Mouse (Mus musculus) intestine, postnatal 0 days (tissue): ENCODE results near the gene Golga5. TPM values are rescaled to one million over a fixed set of nuclear protein-coding genes. Genes with fewer than 3 reads are reported as not detected.

Source experiments
- ATAC-seq: fragments of 200-750 bp; cut with Nextera tagmentation; 2 replicates; pipeline ENCODE4 v1.8.0; 2017; ENCODE audit warnings: mild to moderate bottlenecking, moderate TSS enrichment, moderate library complexity
- H3K27ac ChIP-seq: fragments of 300-500 bp; sonication (generic); 2 replicates; pipeline ENCODE4 v1.5.1; 2014; ENCODE audit warnings: mild to moderate bottlenecking, low read depth, low read length, moderate library complexity
- H3K27me3 ChIP-seq: fragments of 300-500 bp; sonication (generic); replicated peaks from 2 replicates; pipeline ENCODE4 v1.6.1; 2014; ENCODE audit warnings: low read length, mixed read lengths; ENCODE audit not compliant: control insufficient read depth, insufficient read depth
- H3K36me3 ChIP-seq: fragments of 300-500 bp; sonication (generic); 2 replicates; pipeline ENCODE4 v1.6.1; 2014; ENCODE audit warnings: mild to moderate bottlenecking, moderate library complexity; ENCODE audit not compliant: control insufficient read depth, insufficient read depth
- H3K4me1 ChIP-seq: fragments of 300-500 bp; sonication (generic); replicated peaks from 2 replicates; pipeline ENCODE4 v1.6.1; 2014; ENCODE audit warnings: antibody characterized with exemption, low read length, mixed read lengths; ENCODE audit not compliant: control insufficient read depth, insufficient read depth
- H3K4me2 ChIP-seq: fragments of 300-500 bp; sonication (generic); replicated peaks from 2 replicates; pipeline ENCODE4 v1.6.1; 2014; ENCODE audit warnings: low read depth, mild to moderate bottlenecking, moderate library complexity
- H3K4me3 ChIP-seq: fragments of 300-500 bp; sonication (generic); 2 replicates; pipeline ENCODE4 v1.5.1; 2014; ENCODE audit warnings: low read depth, low read length
- H3K9ac ChIP-seq: fragments of 300-500 bp; sonication (generic); 2 replicates; pipeline ENCODE4 v1.6.1; 2014; ENCODE audit warnings: mild to moderate bottlenecking, low read depth, low read length
- H3K9me3 ChIP-seq: fragments of 300-500 bp; sonication (generic); 2 replicates; pipeline ENCODE4 v1.6.1; 2016; ENCODE audit warnings: mixed run types; ENCODE audit not compliant: control insufficient read depth
- CTCF ChIP-seq: sonication (generic); IDR thresholded peaks from 2 replicates; pipeline ENCODE4 v1.5.1; 2016; ENCODE audit warnings: low read depth, mild to moderate bottlenecking, control low read depth, antibody characterized with exemption, moderate library complexity
- WGBS: fragments of 180-500 bp; shearing (Covaris S2); extraction: QIAGEN DNeasy Blood & Tissue Kit; methylation state at CpG from one replicate; pipeline ENCODE4 v1.1.7; 2014; 5-methylcytosine and 5-hydroxymethylcytosine counted together
- polyA plus RNA-seq: library from polyadenylated mRNA; unstranded; fragments of >200 nt; fragmentation: Nextera tagmentation; extraction: Ambion mirVana; gene quantifications from 2 replicates; pipeline ENCODE4 v1.2.1, GENCODE M21; 2015

Golga5 gene
- polyA plus RNA-seq, 1 experiment from 2014 or later = 36.1 TPM

GRCm38 (mm10) chr12:102519929-102520720 lies 51.2 kb downstream of the Golga5 start:
- no peak overlapping the region for H3K4me3 ChIP-seq
- 88% methylated on average over 12 of the region's 12 CpGs for WGBS
- no peaks in the 10 kb centered on the region for H3K27me3 ChIP-seq
- no peaks in the 10 kb centered on the region for H3K9me3 ChIP-seq
- H3K36me3 ChIP-seq = no peaks in the 10 kb centered on the region
- no peaks in the 10 kb centered on the region for H3K4me1 ChIP-seq
- no peak overlapping the region for H3K4me2 ChIP-seq
- no peak overlapping the region for H3K27ac ChIP-seq
- ATAC-seq = no peak
- no peak for TF ChIP-seq CTCF
- no peak overlapping the region for H3K9ac ChIP-seq

GRCm38 (mm10) chr12:102521777-102522319 lies 52.9 kb downstream of the Golga5 start:
- TF ChIP-seq CTCF = no peak
- Histone ChIP-seq H3K4me3 (no peak overlapping the region), H3K4me1 (no peaks in the 10 kb centered on the region), H3K9ac (no peak overlapping the region), H3K4me2 (no peak overlapping the region), H3K9me3 (no peaks in the 10 kb centered on the region), H3K36me3 (no peaks in the 10 kb centered on the region), H3K27ac (no peak overlapping the region), H3K27me3 (no peaks in the 10 kb centered on the region)
- ATAC-seq = no peak
- WGBS = 26% methylated on average over 13 of the region's 13 CpGs

- Histone ChIP-seq H3K27ac (no peak overlapping the region), H3K27me3 (no peaks in the 10 kb centered on the region), H3K36me3 (no peaks in the 10 kb centered on the region), H3K4me2 (no peak overlapping the region), H3K9me3 (no peaks in the 10 kb centered on the region), H3K4me1 (no peaks in the 10 kb centered on the region), H3K4me3 (no peak overlapping the region), H3K9ac (no peak overlapping the region)
- TF ChIP-seq CTCF = no peak
- WGBS = 60% methylated on average over 3 of the region's 3 CpGs
- no peak for ATAC-seq
Observed at GRCm38 (mm10) chr12:102524216-102524615, 55.3 kb downstream of the Golga5 start.

- Histone ChIP-seq H3K4me1 (no peaks in the 10 kb centered on the region), H3K9ac (no peak overlapping the region), H3K36me3 (no peaks in the 10 kb centered on the region), H3K27me3 (no peaks in the 10 kb centered on the region), H3K27ac (no peak overlapping the region), H3K9me3 (no peaks in the 10 kb centered on the region), H3K4me3 (no peak overlapping the region), H3K4me2 (no peak overlapping the region)
- 0 out of 2 replicates have a peak, but pooled peaks have one; percentile 25 for ATAC-seq
- TF ChIP-seq CTCF = peak; percentile 70
- WGBS = 22% methylated on average over 6 of the region's 6 CpGs
Observed at GRCm38 (mm10) chr12:102524760-102525159, 55.8 kb downstream of the Golga5 start.

GRCm38 (mm10) chr12:102527989-102528388 lies 59.1 kb downstream of the Golga5 start:
- WGBS = 60% methylated on average over 5 of the region's 5 CpGs
- Histone ChIP-seq H3K27me3 (no peaks in the 10 kb centered on the region), H3K27ac (no peak overlapping the region), H3K4me1 (no peaks in the 10 kb centered on the region), H3K9ac (no peak overlapping the region), H3K4me3 (no peak overlapping the region), H3K9me3 (no peaks in the 10 kb centered on the region), H3K36me3 (no peaks in the 10 kb centered on the region), H3K4me2 (no peak overlapping the region)
- ATAC-seq = no peak
- TF ChIP-seq CTCF = no peak

GRCm38 (mm10) chr12:102535796-102536195 lies 66.9 kb downstream of the Golga5 start:
- WGBS = 48% methylated on average over 1 of the region's 1 CpGs
- Histone ChIP-seq H3K4me1 (no peaks in the 10 kb centered on the region), H3K27me3 (no peaks in the 10 kb centered on the region), H3K4me2 (no peak overlapping the region), H3K36me3 (no peaks in the 10 kb centered on the region), H3K9me3 (no peaks in the 10 kb centered on the region), H3K9ac (no peak overlapping the region), H3K27ac (no peak overlapping the region), H3K4me3 (no peak overlapping the region)
- TF ChIP-seq CTCF = no peak
- ATAC-seq = no peak
